Mouse (Mus musculus): Measurements from ENCODE around the gene Mtf2.

- TF ChIP-seq CTCF (IDR thresholded peaks at IDR 0.05; ENCODE audit: control insufficient read depth, insufficient read depth, low read length) (no peak), POLR2A (IDR thresholded peaks at IDR 0.05; ENCODE audit: borderline replicate concordance, control insufficient read depth, low read depth, low read length) (no peak)
Observed at GRCm38 (mm10) chr5:108085440-108085839, 20.0 kb downstream of the Mtf2 start.
